22 mouse cellular contexts compared by ENCODE assay signal in the genomic region with DNA sequence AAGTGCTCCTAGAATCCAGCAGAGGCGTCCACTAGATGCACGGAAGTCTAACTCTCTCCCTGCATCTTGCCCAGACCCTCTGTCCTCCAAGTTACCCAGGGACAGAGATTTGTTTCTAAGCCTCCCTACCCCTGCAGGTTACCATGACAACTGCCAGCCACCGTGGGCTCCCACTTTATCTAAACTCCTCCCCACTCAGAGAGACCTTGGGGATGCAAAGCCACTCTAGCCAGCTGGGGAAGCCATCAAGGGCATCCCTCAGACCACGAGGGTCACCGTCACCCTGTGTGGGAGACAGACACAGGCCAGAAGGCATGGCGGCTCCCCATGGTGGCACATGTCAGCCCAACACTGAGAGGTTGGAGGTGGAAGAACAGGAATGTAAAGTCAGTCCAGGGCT.
"Had no signal": no experiment of that assay in that cellular context is flagged by ENCODE, and none has a peak within 500 bp of the region (broad histone marks: within the 10 kb centered on the region; RNA-seq: fewer than 3 reads in every experiment).

No protein-coding gene starts in this region.

- H3K9me3 ChIP-seq: limb, embryonic 12.5 days; limb, embryonic 15.5 days; midbrain, embryonic 12.5 days; midbrain, embryonic 15.5 days; neural tube, embryonic 12.5 days; neural tube, embryonic 15.5 days; stomach, embryonic 15.5 days had no signal

- H3K27ac ChIP-seq: limb, embryonic 12.5 days; limb, embryonic 15.5 days; liver, embryonic 14.5 days; macrophage; midbrain, embryonic 12.5 days; midbrain, embryonic 15.5 days; neural tube, embryonic 12.5 days; neural tube, embryonic 15.5 days; stomach, embryonic 15.5 days had no signal

- H3K4me1 ChIP-seq: stomach, embryonic 15.5 days had no signal

- H3K4me3 ChIP-seq: limb, embryonic 12.5 days; limb, embryonic 15.5 days; midbrain, embryonic 12.5 days; midbrain, embryonic 15.5 days; neural tube, embryonic 12.5 days; neural tube, embryonic 15.5 days; stomach, embryonic 15.5 days had no signal

- ATAC-seq: intestine, embryonic 16.5 days; liver, postnatal 0 days; lung, postnatal 0 days; midbrain, embryonic 15.5 days had no signal

- H3K4me2 ChIP-seq: limb, embryonic 12.5 days; limb, embryonic 15.5 days; liver, embryonic 11.5 days; lung, embryonic 14.5 days; midbrain, embryonic 12.5 days; midbrain, embryonic 15.5 days; neural tube, embryonic 12.5 days; neural tube, embryonic 15.5 days; stomach, embryonic 15.5 days had no signal

- DNase-seq: kidney, adult 2 months; left cerebral cortex, postnatal 4 days; liver, postnatal 0 days; lung, embryonic 14.5 days; retina, postnatal 1 day; right cerebral cortex, postnatal 25 days; spleen, adult 18-20 months; thymus, adult 2 months; thymus, postnatal 14 days; thymus, postnatal 4 days had no signal

- H3K36me3 ChIP-seq: midbrain, embryonic 12.5 days; neural tube, embryonic 12.5 days had no signal

- H3K9ac ChIP-seq: limb, embryonic 12.5 days; limb, embryonic 15.5 days; liver, embryonic 14.5 days; liver, postnatal 0 days; lung, embryonic 14.5 days; midbrain, embryonic 12.5 days; midbrain, embryonic 15.5 days; neural tube, embryonic 12.5 days; neural tube, embryonic 15.5 days; stomach, embryonic 15.5 days had no signal
